Mouse (Mus musculus) gastrocnemius, postnatal 4 days (tissue): ENCODE measurements around the gene Cst3. TPM values are rescaled to one million over a fixed set of nuclear protein-coding genes. Genes with fewer than 3 reads are reported as not detected.

Experiments
- DNase-seq, 2 experiments: peaks; one replicate each; pipeline ENCODE4 v3.0.0; 2021 to 2022; ENCODE audit warnings: low spot score in 2 of 2, mixed read lengths in 2 of 2
- long read RNA-seq, 2 experiments: library from polyadenylated mRNA; stranded (forward); transcript quantifications; one replicate each; pipeline ENCODE4 v2.0.0; 2021
- total RNA-seq, 2 experiments: library from RNA; stranded (reverse); gene quantifications; 2 replicates each; pipeline ENCODE4 v1.2.3; 2021

Cst3 gene
- total RNA-seq, result 100 to 1,000 TPM; 380 to 427 TPM
- long read RNA-seq, experiment 1, transcript Cst3-201 (3 exons, 860 nt), result major isoform, 243 of 246 reads
- long read RNA-seq, experiment 1, partial matches to known transcripts, result 2 of 246 reads
- long read RNA-seq, experiment 1, other reads (novel, unspliced or antisense), result 0 of 246 reads
- long read RNA-seq, experiment 2, transcript Cst3-201 (3 exons, 860 nt), result major isoform, 232 of 238 reads
- long read RNA-seq, experiment 2, partial matches to known transcripts, result 1 of 238 reads
- long read RNA-seq, experiment 2, other reads (novel, unspliced or antisense), result 4 of 238 reads

GRCm38 (mm10) chr2:148875335-148875811 lies at the start of gene Cst3:
Gene Cst3, minus strand, starts transcription at chr2:148875692.
- DNase-seq, result peak; percentile 88 to 94

- peak; percentile 19 to 51 for DNase-seq
Observed at GRCm38 (mm10) chr2:148902286-148902685, 26.8 kb upstream of the Cst3 start.

- no peak for DNase-seq
Observed at GRCm38 (mm10) chr2:148900305-148900704, 24.8 kb upstream of the Cst3 start.

- DNase-seq, result no peak
Observed at GRCm38 (mm10) chr2:148896219-148896618, 20.7 kb upstream of the Cst3 start.

- DNase-seq, result no peak
Observed at GRCm38 (mm10) chr2:148893107-148893506, 17.6 kb upstream of the Cst3 start.

GRCm38 (mm10) chr2:148890021-148890851 lies 14.7 kb upstream of the Cst3 start:
- DNase-seq, result no peak

GRCm38 (mm10) chr2:148889331-148890010 lies 14.0 kb upstream of the Cst3 start:
- no peak for DNase-seq

GRCm38 (mm10) chr2:148888872-148889271 lies 13.4 kb upstream of the Cst3 start:
- DNase-seq, result no peak

- DNase-seq, result no peak
Observed at GRCm38 (mm10) chr2:148884738-148885137, 9.2 kb upstream of the Cst3 start.

GRCm38 (mm10) chr2:148879199-148879598 lies 3.7 kb upstream of the Cst3 start:
- no peak for DNase-seq

- no peak for DNase-seq
Observed at GRCm38 (mm10) chr2:148878641-148879130, 3.2 kb upstream of the Cst3 start.

- DNase-seq, result no peak
Observed at GRCm38 (mm10) chr2:148877016-148877770, 1.7 kb upstream of the Cst3 start.

GRCm38 (mm10) chr2:148874617-148875334 lies 716 bp downstream of the Cst3 start:
- DNase-seq, result no peak

GRCm38 (mm10) chr2:148874224-148874616 lies 1.3 kb downstream of the Cst3 start:
- DNase-seq, result no peak

GRCm38 (mm10) chr2:148872860-148873259 lies 2.6 kb downstream of the Cst3 start:
- DNase-seq, result no peak

GRCm38 (mm10) chr2:148870526-148870925 lies 5.0 kb downstream of the Cst3 start:
- DNase-seq, result no peak

GRCm38 (mm10) chr2:148868959-148869358 lies 6.5 kb downstream of the Cst3 start:
- no peak for DNase-seq

- DNase-seq, result no peak
Observed at GRCm38 (mm10) chr2:148864966-148865365, 10.5 kb downstream of the Cst3 start, which contains the start of gene 9230104L09Rik. Gene 9230104L09Rik, minus strand, starts transcription at chr2:148865038.

- no peak for DNase-seq
Observed at GRCm38 (mm10) chr2:148861693-148862092, 13.8 kb downstream of the Cst3 start.

- DNase-seq, result no peak
Observed at GRCm38 (mm10) chr2:148860993-148861392, 14.5 kb downstream of the Cst3 start.
